Mouse (Mus musculus) urinary bladder, postnatal 10 days (tissue): ENCODE measurements at regions not wholly inside any gene's neighbourhood (a gene's known extent, or its start where the extent isn't known, plus 50 kb on each side); places are given as distances from the start of the nearest gene placed in this dataset.
"Not testable (repeated sequence)": the region's sequence is repeated elsewhere in the genome, so short reads cannot be mapped to it uniquely, and the experiment has no call there.

ENCODE experiments used
- DNase-seq: peaks from one replicate; pipeline ENCODE4 v3.0.0; 2022; ENCODE audit warnings: low spot score

- no peak for DNase-seq
Measured at GRCm38 (mm10) chr15:92997933-92998332, 277.0 kb downstream of the Gxylt1 start.

GRCm38 (mm10) chr15:92994191-92994671, 280.7 kb downstream of the Gxylt1 start:
- no peak for DNase-seq

- no peak for DNase-seq
Measured at GRCm38 (mm10) chr15:92993538-92994190, 281.3 kb downstream of the Gxylt1 start.

GRCm38 (mm10) chr15:92975774-92976173, 299.2 kb downstream of the Gxylt1 start:
- no peak for DNase-seq

GRCm38 (mm10) chr15:92974931-92975330, 300.0 kb downstream of the Gxylt1 start:
- DNase-seq: no peak

GRCm38 (mm10) chr15:92973651-92974229, 301.2 kb downstream of the Gxylt1 start:
- no peak for DNase-seq

GRCm38 (mm10) chr15:92965556-92965955, 309.4 kb downstream of the Gxylt1 start:
- DNase-seq: no peak

- DNase-seq: no peak
Measured at GRCm38 (mm10) chr15:92964901-92965300, 310.1 kb downstream of the Gxylt1 start.

- DNase-seq: no peak
Measured at GRCm38 (mm10) chr15:92964131-92964530, 310.8 kb downstream of the Gxylt1 start.

GRCm38 (mm10) chr15:92950912-92951311, 324.1 kb downstream of the Gxylt1 start:
- DNase-seq: not testable (repeated sequence)

- DNase-seq: no peak
Measured at GRCm38 (mm10) chr15:92946216-92946615, 328.8 kb downstream of the Gxylt1 start.

- no peak for DNase-seq
Measured at GRCm38 (mm10) chr15:92903821-92904220, 371.2 kb downstream of the Gxylt1 start.

- no peak for DNase-seq
Measured at GRCm38 (mm10) chr15:92897277-92897676, 377.7 kb downstream of the Gxylt1 start.

- no peak for DNase-seq
Measured at GRCm38 (mm10) chr15:92895836-92896235, 379.1 kb downstream of the Gxylt1 start.

- DNase-seq: no peak
Measured at GRCm38 (mm10) chr15:92876438-92876837, 398.5 kb downstream of the Gxylt1 start.

- DNase-seq: no peak
Measured at GRCm38 (mm10) chr15:92864106-92864505, 410.9 kb downstream of the Gxylt1 start.

GRCm38 (mm10) chr15:92850854-92851253, 424.1 kb downstream of the Gxylt1 start:
- DNase-seq: no peak

GRCm38 (mm10) chr15:92840035-92840434, 434.9 kb downstream of the Gxylt1 start:
- DNase-seq: no peak

- no peak for DNase-seq
Measured at GRCm38 (mm10) chr15:92839611-92840010, 435.4 kb downstream of the Gxylt1 start.

GRCm38 (mm10) chr15:92826136-92826535, 429.5 kb downstream of the Pdzrn4 start:
- DNase-seq: no peak
